Mouse (Mus musculus): ENCODE measurements around the gene Vwa1.

GRCm38 (mm10) chr4:155744474-155744873, 30.0 kb downstream of the Vwa1 start:
- TF ChIP-seq CTCF (IDR thresholded peaks at IDR 0.05; ENCODE audit: low read depth) = no peak
- TF ChIP-seq EP300 (IDR thresholded peaks at IDR 0.05; ENCODE audit: low read depth) = no peak

Measured in liver, postnatal 0 days (tissue).